Mouse (Mus musculus) hindbrain, embryonic 14.5 days (tissue): ENCODE results near the gene Art2b. TPM values are rescaled to one million over a fixed set of nuclear protein-coding genes. Genes with fewer than 3 reads are reported as not detected.
"Not testable (repeated sequence)": the region's sequence is repeated elsewhere in the genome, so short reads cannot be mapped to it uniquely, and the experiment has no call there.

Experiments used
- ATAC-seq: fragments of 200-750 bp; cut with Nextera tagmentation; 2 replicates; pipeline ENCODE4 v1.8.0; 2017; ENCODE audit warnings: moderate number of reproducible peaks, mild to moderate bottlenecking, moderate TSS enrichment, moderate library complexity; ENCODE audit not compliant: low FRiP score
- DNase-seq: peaks from one replicate; pipeline ENCODE4 v3.0.0-alpha.2; 2015; ENCODE audit warnings: low spot score
- H3K27ac ChIP-seq: fragments of 300-500 bp; sonication (generic); 2 replicates; pipeline ENCODE4 v1.5.1; 2014; ENCODE audit warnings: mild to moderate bottlenecking, moderate library complexity
- H3K27me3 ChIP-seq: fragments of 300-500 bp; sonication (generic); 2 replicates; pipeline ENCODE4 v1.6.1; 2014; ENCODE audit warnings: mild to moderate bottlenecking, low read length, mixed read lengths; ENCODE audit not compliant: control insufficient read depth, insufficient read depth
- H3K36me3 ChIP-seq: fragments of 300-500 bp; sonication (generic); replicated peaks from 2 replicates; pipeline ENCODE4 v1.6.1; 2014; ENCODE audit not compliant: control insufficient read depth, insufficient read depth
- H3K4me1 ChIP-seq: fragments of 300-500 bp; sonication (generic); replicated peaks from 2 replicates; pipeline ENCODE4 v1.6.1; 2014; ENCODE audit warnings: antibody characterized with exemption, low read length, mixed read lengths; ENCODE audit not compliant: control insufficient read depth, insufficient read depth
- H3K4me2 ChIP-seq: fragments of 300-500 bp; sonication (generic); replicated peaks from 2 replicates; pipeline ENCODE4 v1.6.1; 2014; ENCODE audit warnings: mild to moderate bottlenecking, moderate library complexity
- H3K4me3 ChIP-seq: fragments of 300-500 bp; sonication (generic); replicated peaks from 2 replicates; pipeline ENCODE4 v1.5.1; 2014; ENCODE audit warnings: mild to moderate bottlenecking, low read length
- H3K9ac ChIP-seq: fragments of 300-500 bp; sonication (generic); 2 replicates; pipeline ENCODE4 v1.6.1; 2014
- H3K9me3 ChIP-seq: fragments of 300-500 bp; sonication (generic); 2 replicates; pipeline ENCODE4 v1.6.1; 2016; ENCODE audit warnings: low read length; ENCODE audit not compliant: control insufficient read depth
- WGBS: fragments of 180-500 bp; shearing (Covaris S2); extraction: QIAGEN DNeasy Blood & Tissue Kit; methylation state at CpG from one replicate; pipeline ENCODE4 v1.1.7; 2014; 5-methylcytosine and 5-hydroxymethylcytosine counted together
- polyA plus RNA-seq: library from polyadenylated mRNA; unstranded; fragments of >200 nt; fragmentation: Nextera tagmentation; extraction: Ambion mirVana; gene quantifications from 2 replicates; pipeline ENCODE4 v1.2.1, GENCODE M21; 2014

Art2b gene
- polyA plus RNA-seq, 1 experiment from 2014 or later: not detected

- Histone ChIP-seq H3K4me3 (no peak overlapping the region), H3K9ac (no peak overlapping the region), H3K9me3 (no peaks in the 10 kb centered on the region), H3K27me3 (no peaks in the 10 kb centered on the region), H3K4me2 (no peak overlapping the region), H3K36me3 (no peaks in the 10 kb centered on the region), H3K4me1 (no peaks in the 10 kb centered on the region), H3K27ac (no peak overlapping the region)
- DNase-seq (no peak), ATAC-seq (no peak)
- 91% methylated on average over 7 of the region's 7 CpGs for WGBS
Observed at GRCm38 (mm10) chr7:101582012-101582411, 3.4 kb downstream of the Art2b start.

GRCm38 (mm10) chr7:101580863-101581262 is 4.5 kb downstream of the Art2b start:
- not testable (repeated sequence) for H3K27me3 ChIP-seq, DNase-seq, H3K9ac ChIP-seq, H3K36me3 ChIP-seq, H3K9me3 ChIP-seq, H3K4me3 ChIP-seq, H3K27ac ChIP-seq, ATAC-seq, H3K4me2 ChIP-seq, H3K4me1 ChIP-seq
- WGBS: 94% methylated on average over 3 of the region's 3 CpGs

- no peaks in the 10 kb centered on the region for H3K9me3 ChIP-seq
- 62% methylated on average over 3 of the region's 3 CpGs for WGBS
- H3K9ac ChIP-seq: no peak overlapping the region
- ATAC-seq (no peak), DNase-seq (no peak)
- H3K4me1 ChIP-seq: no peaks in the 10 kb centered on the region
- H3K36me3 ChIP-seq: no peaks in the 10 kb centered on the region
- no peaks in the 10 kb centered on the region for H3K27me3 ChIP-seq
- H3K4me3 ChIP-seq: no peak overlapping the region
- no peak overlapping the region for H3K27ac ChIP-seq
- no peak overlapping the region for H3K4me2 ChIP-seq
Observed at GRCm38 (mm10) chr7:101574413-101574812, 11.0 kb downstream of the Art2b start.

GRCm38 (mm10) chr7:101573636-101574035 is 11.8 kb downstream of the Art2b start:
- not testable (repeated sequence) for ATAC-seq, H3K9me3 ChIP-seq, H3K36me3 ChIP-seq, H3K27me3 ChIP-seq, H3K4me1 ChIP-seq, H3K9ac ChIP-seq, H3K4me3 ChIP-seq, DNase-seq, H3K27ac ChIP-seq, H3K4me2 ChIP-seq
- 95% methylated on average over 11 of the region's 12 CpGs for WGBS

GRCm38 (mm10) chr7:101564086-101564485 is 21.3 kb downstream of the Art2b start:
- DNase-seq: no peak
- ATAC-seq: no peak
- H3K9me3 ChIP-seq: no peaks in the 10 kb centered on the region
- H3K4me1 ChIP-seq: no peaks in the 10 kb centered on the region
- no peak overlapping the region for H3K4me3 ChIP-seq
- no peaks in the 10 kb centered on the region for H3K27me3 ChIP-seq
- 94% methylated on average over 2 of the region's 2 CpGs for WGBS
- no peak overlapping the region for H3K4me2 ChIP-seq
- no peaks in the 10 kb centered on the region for H3K36me3 ChIP-seq
- no peak overlapping the region for H3K27ac ChIP-seq
- no peak overlapping the region for H3K9ac ChIP-seq

GRCm38 (mm10) chr7:101559393-101559792 is 26.0 kb downstream of the Art2b start:
- not testable (repeated sequence) for H3K36me3 ChIP-seq, H3K27me3 ChIP-seq, H3K4me2 ChIP-seq, H3K4me1 ChIP-seq, ATAC-seq, H3K9me3 ChIP-seq, DNase-seq, H3K4me3 ChIP-seq, H3K9ac ChIP-seq, H3K27ac ChIP-seq
- 80% methylated on average over 5 of the region's 5 CpGs for WGBS

GRCm38 (mm10) chr7:101557391-101557790 is 28.0 kb downstream of the Art2b start:
- no peaks in the 10 kb centered on the region for H3K9me3 ChIP-seq
- DNase-seq (no peak), ATAC-seq (no peak)
- H3K4me3 ChIP-seq: no peak overlapping the region
- no peaks in the 10 kb centered on the region for H3K27me3 ChIP-seq
- no peaks in the 10 kb centered on the region for H3K4me1 ChIP-seq
- 85% methylated on average over 1 of the region's 1 CpGs for WGBS
- no peak overlapping the region for H3K27ac ChIP-seq
- no peaks in the 10 kb centered on the region for H3K36me3 ChIP-seq
- H3K9ac ChIP-seq: no peak overlapping the region
- no peak overlapping the region for H3K4me2 ChIP-seq

- not testable (repeated sequence) for ATAC-seq, H3K27ac ChIP-seq, H3K27me3 ChIP-seq, DNase-seq, H3K9ac ChIP-seq, H3K4me2 ChIP-seq, H3K9me3 ChIP-seq, H3K4me3 ChIP-seq, H3K4me1 ChIP-seq, H3K36me3 ChIP-seq
- 88% methylated on average over 3 of the region's 3 CpGs for WGBS
Observed at GRCm38 (mm10) chr7:101555473-101555872, 29.9 kb downstream of the Art2b start.

GRCm38 (mm10) chr7:101551530-101551929 is 33.9 kb downstream of the Art2b start:
- WGBS: 100% methylated on average over 1 of the region's 1 CpGs
- Histone ChIP-seq H3K4me2 (no peak overlapping the region), H3K9ac (no peak overlapping the region), H3K27ac (no peak overlapping the region), H3K9me3 (no peaks in the 10 kb centered on the region), H3K36me3 (no peaks in the 10 kb centered on the region), H3K27me3 (no peaks in the 10 kb centered on the region), H3K4me3 (no peak overlapping the region), H3K4me1 (no peaks in the 10 kb centered on the region)
- DNase-seq (no peak), ATAC-seq (no peak)
